Mouse (Mus musculus) bone marrow macrophage, adult 2 months (primary cell): ENCODE results near the gene H2-DMb1. TPM values are rescaled to one million over a fixed set of nuclear protein-coding genes. Genes with fewer than 3 reads are reported as not detected.

Experiments
- H3K27ac ChIP-seq: 2 replicates; pipeline ENCODE4 v1.5.1; 2012; ENCODE audit warnings: low read depth, low read length; ENCODE audit not compliant: insufficient read depth
- H3K4me1 ChIP-seq: 2 replicates; pipeline ENCODE4 v1.6.1; 2012; ENCODE audit warnings: low read length; ENCODE audit not compliant: control insufficient read depth, insufficient read depth
- H3K4me3 ChIP-seq: 2 replicates; pipeline ENCODE4 v1.5.1; 2012; ENCODE audit warnings: mild to moderate bottlenecking, low read length, moderate library complexity; ENCODE audit not compliant: insufficient read depth
- CTCF ChIP-seq: IDR thresholded peaks from 2 replicates; pipeline ENCODE4 v1.5.1; 2012; ENCODE audit warnings: low read depth, mild to moderate bottlenecking, low read length, moderate library complexity
- POLR2A ChIP-seq: IDR thresholded peaks from 2 replicates; pipeline ENCODE4 v1.6.1; 2012; ENCODE audit warnings: mild to moderate bottlenecking, low read depth, low read length, borderline replicate concordance
- polyA plus RNA-seq: library from polyadenylated mRNA; stranded (reverse); fragments of >200 nt; gene quantifications from 2 replicates; pipeline ENCODE4 v1.2.4, GENCODE M21; 2012; ENCODE audit not compliant: missing spikeins, insufficient read depth, insufficient read length

Gene H2-DMb1
- polyA plus RNA-seq, 1 experiment, result 232 TPM

- Histone ChIP-seq H3K27ac (peak overlapping the region; percentile 69), H3K4me3 (peak overlapping the region; percentile 92), H3K4me1 (peaks cover 22% of the 10 kb centered on the region)
- TF ChIP-seq CTCF (no peak), POLR2A (no peak)
Measured at GRCm38 (mm10) chr17:34117421-34118112, 35.3 kb upstream of the H2-DMb1 start.

GRCm38 (mm10) chr17:34118113-34118872 lies 34.6 kb upstream of the H2-DMb1 start:
- TF ChIP-seq CTCF (no peak), POLR2A (no peak)
- peak overlapping the region; percentile 92 for H3K4me3 ChIP-seq
- peaks cover 22% of the 10 kb centered on the region for H3K4me1 ChIP-seq

GRCm38 (mm10) chr17:34118873-34119248 lies 34.0 kb upstream of the H2-DMb1 start:
- TF ChIP-seq POLR2A (no peak), CTCF (no peak)
- Histone ChIP-seq H3K27ac (peak overlapping the region; percentile 75), H3K4me1 (peaks cover 18% of the 10 kb centered on the region)

More at GRCm38 (mm10) chr17:34118113-34118872, 34.6 kb upstream of the H2-DMb1 start:
- peak overlapping the region; percentile 75 for H3K27ac ChIP-seq

GRCm38 (mm10) chr17:34119249-34120179 lies 33.4 kb upstream of the H2-DMb1 start, which contains the start of gene H2-DMa:
TSS of gene H2-DMa (plus strand) at chr17:34119541.
- H3K4me1 ChIP-seq, result peaks cover 13% of the 10 kb centered on the region
- peak within 1 kb of the TSS; percentile 92 for H3K4me3 ChIP-seq
- H3K27ac ChIP-seq, result peak within 1 kb of the TSS; percentile 100
- TF ChIP-seq POLR2A (peak; percentile 99), CTCF (no peak)

More at GRCm38 (mm10) chr17:34118873-34119248, 34.0 kb upstream of the H2-DMb1 start:
- peak overlapping the region; percentile 92 for H3K4me3 ChIP-seq

GRCm38 (mm10) chr17:34120180-34120723 lies 32.6 kb upstream of the H2-DMb1 start:
- H3K27ac ChIP-seq, result peak overlapping the region; percentile 100
- H3K4me3 ChIP-seq, result peak overlapping the region; percentile 87
- H3K4me1 ChIP-seq, result peaks cover 6% of the 10 kb centered on the region
- TF ChIP-seq POLR2A (peak; percentile 16; the same call in 1 of the 2 replicates), CTCF (no peak)

GRCm38 (mm10) chr17:34120814-34121171 lies 32.1 kb upstream of the H2-DMb1 start:
- no peak; the same call in 1 of the 2 replicates for TF ChIP-seq POLR2A
- no peak for TF ChIP-seq CTCF
- Histone ChIP-seq H3K4me3 (peak overlapping the region; percentile 87), H3K27ac (peak overlapping the region; percentile 100), H3K4me1 (peaks cover 5% of the 10 kb centered on the region)

- TF ChIP-seq POLR2A, result no peak
- no peak for TF ChIP-seq CTCF
Measured at GRCm38 (mm10) chr17:34121172-34121878, 31.5 kb upstream of the H2-DMb1 start.

GRCm38 (mm10) chr17:34121879-34122187 lies 31.0 kb upstream of the H2-DMb1 start:
- Histone ChIP-seq H3K4me1 (peaks cover 14% of the 10 kb centered on the region), H3K4me3 (peak overlapping the region; percentile 87), H3K27ac (peak overlapping the region; percentile 100)
- no peak for TF ChIP-seq CTCF

More at GRCm38 (mm10) chr17:34121172-34121878, 31.5 kb upstream of the H2-DMb1 start:
- Histone ChIP-seq H3K27ac (peak overlapping the region; percentile 100), H3K4me1 (peaks cover 9% of the 10 kb centered on the region), H3K4me3 (peak overlapping the region; percentile 87)
